Mouse (Mus musculus) c-Kit-positive CD71-negative TER-119-negative erythroid progenitor cells, embryonic 14.5 days (primary cell): ENCODE data around the gene Optn.

Experiments used
- DNase-seq: peaks from one replicate; pipeline ENCODE4 v3.0.0-alpha.2; 2013; ENCODE audit warnings: low read depth

Gene Optn

DNA sequence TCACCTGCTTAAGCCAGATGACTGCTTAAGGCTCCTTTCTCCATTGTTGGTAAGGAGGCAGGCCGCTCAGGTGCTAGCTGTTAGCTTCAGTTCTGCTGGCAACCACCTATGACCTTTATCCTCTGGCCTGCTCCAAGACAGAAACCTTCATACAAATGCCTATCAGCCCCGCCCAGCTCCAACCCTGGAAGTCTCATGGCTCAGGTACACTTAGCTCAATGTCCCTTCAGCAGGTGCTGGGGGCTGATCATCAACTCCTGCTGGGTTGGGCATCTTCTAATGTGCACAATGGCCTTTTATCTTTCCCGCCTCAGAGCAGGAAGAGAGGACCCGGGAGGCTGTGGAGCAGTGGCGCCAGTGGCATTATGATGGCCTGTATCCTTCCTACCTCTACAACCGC, 78.9 kb downstream of the Optn start:
- no peak for DNase-seq

DNA sequence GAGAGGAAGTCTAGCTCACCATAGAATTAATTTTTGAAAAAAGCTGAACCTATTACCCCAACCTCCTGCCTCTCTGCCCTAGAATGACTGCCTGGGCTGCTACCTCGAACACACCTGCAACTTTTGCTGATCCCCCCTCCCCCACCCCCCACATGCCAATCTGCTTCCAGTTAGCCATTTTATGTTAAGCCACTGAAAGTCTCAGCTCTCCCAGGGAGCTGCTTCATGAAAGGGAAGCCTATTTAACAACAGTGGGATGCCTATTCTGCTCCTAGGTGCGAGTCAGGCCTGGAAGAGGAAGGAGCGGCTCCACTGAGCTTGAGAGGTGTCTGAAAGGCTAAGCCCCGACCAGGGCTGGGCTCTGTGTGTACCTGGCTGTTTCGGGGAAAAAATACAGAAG, 79.9 kb downstream of the Optn start:
- no peak for DNase-seq

DNA sequence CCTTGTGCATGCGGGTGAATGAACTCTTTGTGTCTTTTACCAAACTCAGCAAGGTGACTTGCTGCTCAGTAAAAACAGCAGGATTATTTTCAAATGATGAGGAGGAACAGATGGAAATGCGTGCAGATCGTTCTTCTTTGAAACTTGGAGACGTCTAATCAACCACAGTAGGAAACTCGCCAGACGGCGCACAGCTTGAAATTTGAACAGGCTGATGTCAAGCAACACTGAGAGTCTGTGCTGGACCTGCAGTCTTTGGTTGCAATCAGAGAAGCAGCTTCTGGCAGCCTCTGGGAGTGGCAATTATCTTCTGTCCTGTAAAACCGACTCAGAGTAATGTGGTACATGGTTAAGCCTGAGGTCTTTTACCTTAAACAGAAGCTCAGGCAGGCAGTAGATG, 85.8 kb downstream of the Optn start:
- no peak for DNase-seq

DNA sequence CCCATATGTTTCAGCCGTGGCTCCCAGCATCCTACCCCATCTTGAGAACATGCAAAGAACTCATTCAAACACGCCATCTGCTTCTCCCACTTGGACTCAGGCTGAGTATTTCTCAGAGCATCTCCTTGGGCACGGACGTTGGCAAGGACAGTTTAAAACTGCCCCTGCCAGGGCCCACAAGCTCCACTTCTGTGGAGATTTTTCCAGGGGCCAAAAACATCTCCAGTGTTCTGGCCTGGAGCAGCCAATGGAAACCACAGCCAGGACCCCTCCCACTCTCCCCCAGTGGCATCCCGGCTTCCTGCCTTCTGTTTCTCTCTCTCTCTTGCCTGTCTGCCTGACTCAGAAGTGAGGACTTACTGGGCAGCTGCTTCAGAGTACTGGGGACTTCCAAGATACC, 88.0 kb downstream of the Optn start, which contains the start of gene Ucma:
Ucma (plus strand) TSS at position 316 of the 400 bp plus-strand sequence.
- DNase-seq, result no peak
